In genomic region chr13:109827909-109828308, GRCm38 (mm10) we compare ENCODE assay signal across 24 mouse cellular contexts.
DNase-seq lines count a peak whose midpoint lies in the region; ATAC-seq lines count a peak whose summit lies in the region.
"Had no signal": no experiment of that assay in that cellular context is flagged by ENCODE, and none has a peak within 500 bp of the region (broad histone marks: within the 10 kb centered on the region; RNA-seq: fewer than 3 reads in every experiment).

No protein-coding gene starts in this region.

- peaks cover 17% of the 10 kb centered on the region for H3K4me1 ChIP-seq in liver, embryonic 15.5 days (replicated peaks)

- H3K4me3 ChIP-seq in liver, embryonic 15.5 days (replicated peaks), result no peak overlapping the region
- H3K4me3 ChIP-seq: embryonic facial prominence, embryonic 13.5 days; erythroblast, embryonic 14.5 days; forebrain, embryonic 13.5 days; heart, embryonic 10.5 days; left cerebral cortex, adult 2 months; lung, embryonic 15.5 days; midbrain, embryonic 13.5 days had no signal

- H3K9ac ChIP-seq in liver, embryonic 15.5 days, result no peak overlapping the region
- H3K9ac ChIP-seq: embryonic facial prominence, embryonic 13.5 days; forebrain, embryonic 13.5 days; lung, embryonic 15.5 days; midbrain, embryonic 13.5 days had no signal

- no peaks in the 10 kb centered on the region for H3K9me3 ChIP-seq in liver, embryonic 15.5 days (replicated peaks)
- H3K9me3 ChIP-seq: embryonic facial prominence, embryonic 13.5 days; forebrain, embryonic 13.5 days; heart, embryonic 10.5 days; lung, embryonic 15.5 days; midbrain, embryonic 13.5 days had no signal

- H3K27ac ChIP-seq in liver, embryonic 15.5 days (replicated peaks), result no peak overlapping the region
- H3K27ac ChIP-seq: embryonic facial prominence, embryonic 13.5 days; forebrain, embryonic 13.5 days; heart, embryonic 10.5 days; left cerebral cortex, adult 2 months; lung, embryonic 15.5 days had no signal

- H3K4me2 ChIP-seq in liver, embryonic 15.5 days, result no peak overlapping the region
- H3K4me2 ChIP-seq: embryonic facial prominence, embryonic 13.5 days; forebrain, embryonic 13.5 days; lung, embryonic 15.5 days; midbrain, embryonic 13.5 days had no signal

- peak; percentile 19 for DNase-seq in CD4-positive, CD25-positive, alpha-beta regulatory T cell, adult 2 months (ENCODE audit: low read depth, low spot score)
- DNase-seq in testis, postnatal 14 days (ENCODE audit: low spot score), result peak; percentile 72
- no peak for DNase-seq in thymus, postnatal 36 days
- no peak for DNase-seq in layer of hippocampus, adult 8-10 months (ENCODE audit: low spot score in 2 of 2)
- no peak for DNase-seq in thymus, postnatal 4 days
- DNase-seq: adrenal gland, postnatal 10 days; cerebellum, adult 8-10 months; cerebellum, postnatal 36 days; embryo, embryonic 11 days; kidney, postnatal 4 days; thymus, postnatal 25 days had no signal

- H3K36me3 ChIP-seq in liver, embryonic 15.5 days (replicated peaks), result no peaks in the 10 kb centered on the region
- H3K36me3 ChIP-seq: embryonic facial prominence, embryonic 13.5 days; heart, embryonic 10.5 days; lung, embryonic 15.5 days; midbrain, embryonic 13.5 days had no signal

- H3K27me3 ChIP-seq in liver, embryonic 15.5 days, result no peaks in the 10 kb centered on the region
- H3K27me3 ChIP-seq: embryonic facial prominence, embryonic 13.5 days; forebrain, embryonic 13.5 days; lung, embryonic 15.5 days; midbrain, embryonic 13.5 days; Patski had no signal

- 60% methylated on average over 3 of the region's 3 CpGs for WGBS in liver, embryonic 15.5 days (ENCODE audit: insufficient replicate concordance)

- no peak for ATAC-seq in CD4-positive, CD25-positive, alpha-beta regulatory T cell, adult 4 months
- ATAC-seq in granulocyte monocyte progenitor cell, adult 5-6 weeks (replicated peaks; ENCODE audit: poor library complexity, severe bottlenecking), result peak; percentile 48
- ATAC-seq in liver, embryonic 15.5 days (ENCODE audit: insufficient read depth), result peak; percentile 36; the same call in 1 of the 2 replicates
- ATAC-seq: forebrain, embryonic 13.5 days; hindbrain, embryonic 16.5 days; intestine, embryonic 16.5 days; midbrain, embryonic 13.5 days; Patski had no signal

Comparison
In these comparisons a context has a peak if more than half of its experiments do, and no peak if none do; other contexts are left out.
1. DNase-seq: peak in CD4-positive, CD25-positive, alpha-beta regulatory T cell, adult 2 months (single experiment) and testis, postnatal 14 days (single experiment); none in thymus, postnatal 36 days (0 of 2), layer of hippocampus, adult 8-10 months (0 of 2) and thymus, postnatal 4 days (single experiment).